Mouse (Mus musculus) layer of hippocampus, adult 2 months (tissue): Measurements from ENCODE around the gene Vmn1r53. TPM values are rescaled to one million over a fixed set of nuclear protein-coding genes. Genes with fewer than 3 reads are reported as not detected.
"Not testable (repeated sequence)": the region's sequence is repeated elsewhere in the genome, so short reads cannot be mapped to it uniquely, and the experiment has no call there.

Source experiments
- DNase-seq, 2 experiments: peaks; one replicate each; pipeline ENCODE4 v3.0.0; 2022; ENCODE audit warnings: low spot score in 2 of 2
- H3K27ac ChIP-seq: fragments of 200-600 bp; 2 replicates; pipeline ENCODE4 v1.8.1; 2022
- H3K4me3 ChIP-seq: fragments of 200-600 bp; 2 replicates; pipeline ENCODE4 v1.8.1; 2022; ENCODE audit warnings: mild to moderate bottlenecking
- CTCF ChIP-seq: fragments of 200-600 bp; conservative IDR thresholded peaks from 2 replicates; pipeline ENCODE4 v1.8.1; 2022; ENCODE audit warnings: antibody characterized with exemption, mild to moderate bottlenecking, moderate library complexity
- long read RNA-seq, 2 experiments: library from polyadenylated mRNA; stranded (forward); transcript quantifications; one replicate each; pipeline ENCODE4 v2.0.0; 2021; ENCODE audit warnings: borderline mapping rate in 2 of 2
- total RNA-seq, 2 experiments: library from RNA; stranded (reverse); gene quantifications; 2 replicates each; pipeline ENCODE4 v1.2.3; 2021

The Vmn1r53 gene
- not detected for total RNA-seq
- long read RNA-seq, experiment 1: 0 reads
- long read RNA-seq, experiment 2: 0 reads

- DNase-seq: no peak
- no peak within 1 kb of the TSS for H3K27ac ChIP-seq
- no peak within 1 kb of the TSS for H3K4me3 ChIP-seq
- TF ChIP-seq CTCF: no peak
Observed at GRCm38 (mm10) chr6:90224338-90224737, at the start of gene Vmn1r53. Vmn1r53 (minus strand) TSS chr6:90224438.

- TF ChIP-seq CTCF: no peak
- no peak for DNase-seq
- no peak within 1 kb of the TSS for H3K27ac ChIP-seq
Observed at GRCm38 (mm10) chr6:90246000-90246399, 21.8 kb upstream of the Vmn1r53 start, which contains the start of gene Vmn1r54. Vmn1r54 (plus strand) TSS chr6:90246300.

GRCm38 (mm10) chr6:90244019-90244418 lies 19.8 kb upstream of the Vmn1r53 start:
- no peak for DNase-seq
- no peak for TF ChIP-seq CTCF
- no peak overlapping the region for H3K27ac ChIP-seq

More at GRCm38 (mm10) chr6:90246000-90246399, 21.8 kb upstream of the Vmn1r53 start, which contains the start of gene Vmn1r54:
- no peak within 1 kb of the TSS for H3K4me3 ChIP-seq

GRCm38 (mm10) chr6:90232681-90233080 lies 8.4 kb upstream of the Vmn1r53 start:
- no peak for TF ChIP-seq CTCF
- no peak overlapping the region for H3K4me3 ChIP-seq

More at GRCm38 (mm10) chr6:90244019-90244418, 19.8 kb upstream of the Vmn1r53 start:
- no peak overlapping the region for H3K4me3 ChIP-seq

GRCm38 (mm10) chr6:90232114-90232513 lies 7.9 kb upstream of the Vmn1r53 start:
- not testable (repeated sequence) for H3K27ac ChIP-seq, DNase-seq, H3K4me3 ChIP-seq

More at GRCm38 (mm10) chr6:90232681-90233080, 8.4 kb upstream of the Vmn1r53 start:
- no peak overlapping the region for H3K27ac ChIP-seq
- DNase-seq: no peak

- not testable (repeated sequence) for H3K27ac ChIP-seq, H3K4me3 ChIP-seq, DNase-seq
Observed at GRCm38 (mm10) chr6:90202493-90202892, 21.7 kb downstream of the Vmn1r53 start, which contains the start of gene V1ra8. V1ra8 (plus strand) TSS chr6:90202793.

- Histone ChIP-seq H3K27ac (no peak within 1 kb of the TSS), H3K4me3 (no peak within 1 kb of the TSS)
- TF ChIP-seq CTCF: no peak
- DNase-seq: no peak
Observed at GRCm38 (mm10) chr6:90174508-90174907, 49.7 kb downstream of the Vmn1r53 start, which contains the start of gene Vmn1r52. Vmn1r52 (plus strand) TSS chr6:90174808.

Other genes starting within 250 kb of the Vmn1r53 start
- gene Vmn1r47, start 208.3 kb downstream of the Vmn1r53 start, total RNA-seq: not detected
- gene Vmn1r48, start 187.6 kb downstream of the Vmn1r53 start, total RNA-seq: not detected
- not detected for gene Vmn1r49, start 145.9 kb downstream of the Vmn1r53 start, total RNA-seq
- gene Vmn1r50, start 123.0 kb downstream of the Vmn1r53 start, total RNA-seq: not detected
- not detected for gene Vmn1r51, start 101.8 kb downstream of the Vmn1r53 start, total RNA-seq
- gene Vmn1r52, start 49.6 kb downstream of the Vmn1r53 start, total RNA-seq: not detected
- not detected for gene V1ra8, start 21.6 kb downstream of the Vmn1r53 start, total RNA-seq
- gene Vmn1r54, start 21.9 kb upstream of the Vmn1r53 start, total RNA-seq: not detected
- not detected for gene BC048671, start 76.8 kb upstream of the Vmn1r53 start, total RNA-seq
- gene Chst13, start 100.7 kb upstream of the Vmn1r53 start, total RNA-seq: not detected
- not detected for gene Uroc1, start 108.8 kb upstream of the Vmn1r53 start, total RNA-seq
- 10 to 100 TPM; 29.5 to 29.9 TPM for gene Zxdc, start 145.1 kb upstream of the Vmn1r53 start, total RNA-seq
- 10 to 100 TPM; 16.3 to 18.7 TPM for gene Cfap100, start 204.4 kb upstream of the Vmn1r53 start, total RNA-seq
- gene Klf15, start 238.1 kb upstream of the Vmn1r53 start, total RNA-seq: 10 to 100 TPM; 29.9 to 33.8 TPM